Mouse (Mus musculus) lung, postnatal 0 days (tissue): ENCODE results near the gene Irf6. TPM values are rescaled to one million over a fixed set of nuclear protein-coding genes. Genes with fewer than 3 reads are reported as not detected.

Experiments
- ATAC-seq: fragments of 200-750 bp; cut with Nextera tagmentation; 2 replicates; pipeline ENCODE4 v1.8.0; 2017; ENCODE audit warnings: moderate library complexity
- DNase-seq: peaks from one replicate; pipeline ENCODE4 v3.0.0-alpha.2; 2016; ENCODE audit warnings: low spot score
- H3K27ac ChIP-seq: fragments of 300-500 bp; sonication (generic); 2 replicates; pipeline ENCODE4 v1.5.1; 2014; ENCODE audit warnings: antibody characterized with exemption, mild to moderate bottlenecking, low read length, mixed read lengths
- H3K27me3 ChIP-seq: fragments of 300-500 bp; sonication (generic); replicated peaks from 2 replicates; pipeline ENCODE4 v1.6.1; 2014; ENCODE audit warnings: low read length, mixed read lengths; ENCODE audit not compliant: insufficient read depth
- H3K36me3 ChIP-seq: fragments of 300-500 bp; sonication (generic); 2 replicates; pipeline ENCODE4 v1.6.1; 2014; ENCODE audit warnings: low read length, mixed read lengths; ENCODE audit not compliant: insufficient read depth
- H3K4me1 ChIP-seq: fragments of 300-500 bp; sonication (generic); 2 replicates; pipeline ENCODE4 v1.6.1; 2014; ENCODE audit warnings: antibody characterized with exemption, low read depth, low read length, mixed read lengths; ENCODE audit not compliant: insufficient read depth
- H3K4me2 ChIP-seq: fragments of 300-500 bp; sonication (generic); replicated peaks from 2 replicates; pipeline ENCODE4 v1.6.1; 2014; ENCODE audit warnings: low read depth, mild to moderate bottlenecking, low read length, moderate library complexity, mixed read lengths
- H3K4me3 ChIP-seq: fragments of 300-500 bp; sonication (generic); 2 replicates; pipeline ENCODE4 v1.5.1; 2014; ENCODE audit warnings: low read depth, low read length
- H3K9ac ChIP-seq: fragments of 300-500 bp; sonication (generic); replicated peaks from 2 replicates; pipeline ENCODE4 v1.6.1; 2014; ENCODE audit warnings: low read depth, mild to moderate bottlenecking
- H3K9me3 ChIP-seq: fragments of 300-500 bp; sonication (generic); 2 replicates; pipeline ENCODE4 v1.6.1; 2016; ENCODE audit warnings: low read length, mixed read lengths
- CTCF ChIP-seq: IDR thresholded peaks from 2 replicates; pipeline ENCODE4 v1.5.1; 2016; ENCODE audit warnings: antibody characterized with exemption, mild to moderate bottlenecking
- EP300 ChIP-seq: IDR thresholded peaks from 2 replicates; pipeline ENCODE4 v1.6.1; 2016; ENCODE audit warnings: antibody characterized with exemption, mild to moderate bottlenecking, control low read depth
- WGBS: fragments of 180-500 bp; shearing (Covaris S2); extraction: QIAGEN DNeasy Blood & Tissue Kit; methylation state at CpG from one replicate; pipeline ENCODE4 v1.1.7; 2014; 5-methylcytosine and 5-hydroxymethylcytosine counted together
- polyA plus RNA-seq: library from polyadenylated mRNA; unstranded; fragments of >200 nt; fragmentation: Nextera tagmentation; extraction: Ambion mirVana; gene quantifications from 2 replicates; pipeline ENCODE4 v1.2.1, GENCODE M21; 2015

Gene Irf6
- polyA plus RNA-seq, 1 experiment from 2014 or later, result 14.3 TPM

DNA sequence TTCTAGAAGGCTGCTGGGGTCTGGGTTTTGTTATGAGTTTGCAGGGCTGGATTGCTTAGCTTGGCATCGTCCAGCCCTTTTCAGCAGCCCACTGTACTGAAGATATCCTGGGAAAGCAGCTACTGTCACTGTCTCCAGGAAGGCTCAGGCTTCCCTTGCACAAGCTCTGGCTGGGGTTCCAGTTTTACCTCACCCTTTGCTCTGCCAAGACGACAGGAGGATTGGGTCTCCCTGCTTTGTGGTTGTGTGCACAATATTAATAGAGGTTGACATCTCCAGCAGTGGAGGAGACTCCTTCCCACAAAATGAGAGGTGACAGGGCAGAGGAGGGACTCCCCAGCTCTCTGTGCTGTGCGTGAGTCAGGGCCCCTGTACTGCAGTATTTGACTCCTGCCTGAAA is 3.7 kb upstream of the Irf6 start:
- DNase-seq, result no peak
- Histone ChIP-seq H3K9me3 (no peaks in the 10 kb centered on the region), H3K4me2 (no peak overlapping the region), H3K9ac (no peak overlapping the region), H3K4me3 (no peak overlapping the region), H3K27ac (no peak overlapping the region), H3K4me1 (no peaks in the 10 kb centered on the region), H3K36me3 (no peaks in the 10 kb centered on the region), H3K27me3 (peaks cover 15% of the 10 kb centered on the region; the same call in 1 of the 2 replicates)
- WGBS, result 55% methylated on average over 3 of the region's 3 CpGs
- ATAC-seq, result no peak
- TF ChIP-seq CTCF (no peak), EP300 (no peak)

DNA sequence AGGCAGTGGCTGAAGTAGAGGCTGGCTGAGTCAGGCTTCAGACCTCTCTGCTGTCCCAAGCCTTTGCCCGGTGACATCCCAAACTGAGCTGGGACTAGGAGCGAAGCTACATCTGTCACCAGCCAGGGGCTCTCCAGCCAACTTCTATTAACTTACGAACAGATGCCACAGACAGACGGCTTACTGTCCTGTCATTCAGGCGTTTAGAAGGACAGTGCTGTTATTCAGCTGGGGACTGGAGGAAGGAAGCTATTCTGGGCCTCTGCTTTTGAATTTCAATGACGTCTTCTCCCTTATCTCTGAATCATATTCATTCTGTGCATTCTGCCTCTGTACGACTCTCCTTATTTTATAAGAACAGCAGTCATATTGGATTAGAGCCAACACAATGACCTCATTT is 1.8 kb upstream of the Irf6 start:
- TF ChIP-seq CTCF (no peak), EP300 (no peak)
- Histone ChIP-seq H3K4me1 (no peaks in the 10 kb centered on the region), H3K9ac (no peak overlapping the region), H3K27me3 (peaks cover 15% of the 10 kb centered on the region; the same call in 1 of the 2 replicates), H3K9me3 (no peaks in the 10 kb centered on the region), H3K4me3 (no peak overlapping the region), H3K36me3 (no peaks in the 10 kb centered on the region), H3K27ac (no peak overlapping the region), H3K4me2 (no peak overlapping the region)
- DNase-seq (peak; percentile 23), ATAC-seq (no peak)
- 36% methylated on average over 7 of the region's 7 CpGs for WGBS

DNA sequence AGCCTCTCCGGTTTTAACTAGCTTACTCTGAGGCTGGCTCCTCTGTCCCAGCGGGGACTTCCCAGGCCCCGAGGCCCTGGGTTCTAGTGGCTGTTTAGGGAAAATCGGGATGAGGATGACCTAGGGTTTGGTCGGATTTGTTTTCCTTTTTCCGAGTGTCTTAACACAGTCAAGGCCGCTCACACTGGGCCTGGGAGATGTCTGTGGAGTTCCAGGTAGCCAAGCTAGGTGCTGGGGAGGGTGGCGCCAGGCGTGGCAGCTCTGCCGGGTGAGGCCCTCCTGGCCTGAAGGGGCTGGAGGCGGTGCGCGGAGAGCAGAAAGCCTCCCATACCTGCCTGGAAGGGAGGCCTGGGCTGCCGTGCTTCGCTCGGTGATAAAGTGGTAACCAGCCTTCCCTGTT is 650 bp downstream of the Irf6 start:
- DNase-seq (peak; percentile 48), ATAC-seq (peak; percentile 69)
- WGBS, result 28% methylated on average over 16 of the region's 16 CpGs
- Histone ChIP-seq H3K27ac (peak overlapping the region; percentile 72), H3K9ac (peak overlapping the region; percentile 24), H3K4me3 (peak overlapping the region; percentile 43), H3K36me3 (no peaks in the 10 kb centered on the region), H3K4me2 (peak overlapping the region; percentile 55), H3K27me3 (peaks cover 15% of the 10 kb centered on the region; the same call in 1 of the 2 replicates), H3K4me1 (no peaks in the 10 kb centered on the region), H3K9me3 (no peaks in the 10 kb centered on the region)
- TF ChIP-seq CTCF (no peak), EP300 (no peak)

DNA sequence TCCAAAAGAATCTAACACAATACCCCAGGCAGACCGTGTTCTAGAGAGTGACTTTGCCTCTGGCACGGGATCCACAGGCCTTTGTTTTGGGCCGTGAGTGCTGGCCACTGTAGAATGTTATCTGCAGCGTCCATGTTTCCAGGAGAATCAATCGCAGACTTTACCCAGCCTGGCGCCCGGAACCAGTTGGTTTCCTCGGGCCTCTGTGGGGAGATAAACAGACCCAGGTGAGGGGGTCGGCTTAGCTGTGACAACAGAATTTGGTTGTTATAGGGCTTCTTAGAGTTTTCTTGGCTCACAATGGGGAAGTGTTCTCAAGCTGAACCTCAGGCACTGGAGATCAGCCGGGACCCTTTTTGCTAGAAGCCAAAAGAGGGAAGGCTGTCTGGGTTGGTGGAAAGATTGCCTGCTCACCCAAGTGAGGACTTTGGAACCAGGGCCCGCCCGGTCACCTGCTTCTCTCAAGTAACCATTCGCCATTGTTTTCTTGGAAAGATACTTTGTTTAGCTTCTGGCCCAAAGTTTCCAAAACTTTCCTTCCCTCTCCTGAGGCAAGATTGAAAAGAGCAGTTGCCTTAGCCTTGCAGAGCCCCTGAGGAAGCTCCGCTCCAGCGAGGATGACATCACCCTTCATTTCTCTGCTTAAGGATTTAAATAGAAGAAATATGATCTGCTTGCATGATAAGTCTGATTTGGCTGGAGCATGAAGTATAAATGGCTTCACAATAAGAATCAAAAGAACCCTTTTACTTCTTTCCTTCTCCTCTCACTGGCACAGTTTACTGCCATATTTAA is 3.6 kb downstream of the Irf6 start:
- Histone ChIP-seq H3K27ac (no peak overlapping the region), H3K27me3 (peaks cover 15% of the 10 kb centered on the region; the same call in 1 of the 2 replicates), H3K4me3 (no peak overlapping the region), H3K9ac (no peak overlapping the region), H3K36me3 (no peaks in the 10 kb centered on the region), H3K4me1 (peaks cover 14% of the 10 kb centered on the region; the same call in 1 of the 2 replicates), H3K4me2 (no peak overlapping the region), H3K9me3 (no peaks in the 10 kb centered on the region)
- WGBS, result 57% methylated on average over 15 of the region's 15 CpGs
- no peak for TF ChIP-seq CTCF
- TF ChIP-seq EP300, result no peak
- ATAC-seq (no peak), DNase-seq (no peak)

DNA sequence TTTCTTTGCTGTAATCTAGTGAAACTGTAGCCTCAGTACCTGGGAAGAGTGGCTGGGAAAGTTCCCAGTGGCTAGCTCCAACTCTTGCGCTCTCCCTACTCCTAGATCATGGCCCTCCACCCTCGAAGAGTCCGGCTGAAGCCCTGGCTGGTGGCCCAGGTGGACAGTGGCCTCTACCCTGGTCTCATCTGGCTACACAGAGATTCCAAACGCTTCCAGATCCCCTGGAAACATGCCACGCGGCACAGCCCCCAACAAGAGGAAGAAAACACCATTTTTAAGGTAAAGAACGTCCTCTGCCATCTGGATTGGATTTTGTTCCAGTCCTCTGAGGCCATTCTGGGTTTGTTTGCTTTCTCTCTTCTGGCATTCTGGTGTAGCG is 4.2 kb downstream of the Irf6 start:
- DNase-seq (no peak), ATAC-seq (no peak)
- H3K4me2 ChIP-seq, result no peak overlapping the region
- H3K27ac ChIP-seq, result no peak overlapping the region
- peaks cover 14% of the 10 kb centered on the region; the same call in 1 of the 2 replicates for H3K4me1 ChIP-seq
- WGBS, result 69% methylated on average over 8 of the region's 8 CpGs
- H3K36me3 ChIP-seq, result no peaks in the 10 kb centered on the region
- H3K27me3 ChIP-seq, result peaks cover 15% of the 10 kb centered on the region; the same call in 1 of the 2 replicates
- H3K9ac ChIP-seq, result no peak overlapping the region
- no peaks in the 10 kb centered on the region for H3K9me3 ChIP-seq
- TF ChIP-seq EP300, result no peak
- no peak for TF ChIP-seq CTCF
- no peak overlapping the region for H3K4me3 ChIP-seq

DNA sequence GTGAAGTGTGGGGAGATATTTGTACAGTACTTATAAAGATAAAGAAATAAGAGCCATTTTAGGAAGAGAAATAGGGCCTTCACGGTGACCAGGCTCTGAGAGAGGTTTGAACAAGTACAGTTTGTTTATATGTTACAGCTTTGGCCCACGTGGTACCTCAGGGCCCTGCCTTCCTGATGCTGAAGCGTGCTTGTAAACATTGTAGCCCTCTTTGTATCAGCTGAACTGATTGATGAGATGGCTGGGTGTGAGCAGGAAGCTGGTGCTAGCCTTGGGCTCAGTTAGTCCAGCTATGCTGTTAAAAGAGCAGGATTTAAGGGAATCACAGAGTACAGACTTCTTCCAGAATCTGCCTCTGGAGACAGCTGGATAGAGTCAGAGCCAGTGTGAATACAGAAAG is 6.3 kb downstream of the Irf6 start:
- peak; percentile 49 for DNase-seq
- Histone ChIP-seq H3K4me2 (no peak overlapping the region), H3K27ac (no peak overlapping the region), H3K4me3 (no peak overlapping the region), H3K4me1 (peaks cover 14% of the 10 kb centered on the region; the same call in 1 of the 2 replicates), H3K9ac (no peak overlapping the region), H3K36me3 (no peaks in the 10 kb centered on the region), H3K9me3 (no peaks in the 10 kb centered on the region), H3K27me3 (no peaks in the 10 kb centered on the region)
- peak; percentile 69; the same call in 1 of the 2 replicates for ATAC-seq
- no peak for TF ChIP-seq EP300
- TF ChIP-seq CTCF, result no peak
- 9% methylated on average over 3 of the region's 3 CpGs for WGBS
